Mouse (Mus musculus) kidney, adult 2 months (tissue): ENCODE measurements at regions not wholly inside any gene's neighbourhood (a gene's known extent, or its start where the extent isn't known, plus 50 kb on each side); places are given as distances from the start of the nearest gene placed in this dataset.

Source experiments
- CTCF ChIP-seq: fragments of 200-500 bp; conservative IDR thresholded peaks from 2 replicates; pipeline ENCODE4 v1.5.1; 2011; ENCODE audit warnings: low read depth, mild to moderate bottlenecking, control low read depth, low read length, moderate library complexity, mixed read lengths; ENCODE audit not compliant: insufficient read depth, insufficient read length
- POLR2A ChIP-seq: fragments of 200-500 bp; IDR thresholded peaks from one replicate; pipeline ENCODE4 v1.6.1; 2011; ENCODE audit warnings: low read depth, low read length, control low read depth

- TF ChIP-seq CTCF (no peak), POLR2A (no peak)
These were observed 382.0 kb upstream of the Sptlc3 start for GRCm38 (mm10) chr2:139111669-139112068.
